Mouse (Mus musculus): ENCODE measurements at regions not wholly inside any gene's neighbourhood (a gene's known extent, or its start where the extent isn't known, plus 50 kb on each side); places are given as distances from the start of the nearest gene placed in this dataset.
A peak's percentile ranks its signal among the peaks of the same experiment; 100 is the strongest.

DNA sequence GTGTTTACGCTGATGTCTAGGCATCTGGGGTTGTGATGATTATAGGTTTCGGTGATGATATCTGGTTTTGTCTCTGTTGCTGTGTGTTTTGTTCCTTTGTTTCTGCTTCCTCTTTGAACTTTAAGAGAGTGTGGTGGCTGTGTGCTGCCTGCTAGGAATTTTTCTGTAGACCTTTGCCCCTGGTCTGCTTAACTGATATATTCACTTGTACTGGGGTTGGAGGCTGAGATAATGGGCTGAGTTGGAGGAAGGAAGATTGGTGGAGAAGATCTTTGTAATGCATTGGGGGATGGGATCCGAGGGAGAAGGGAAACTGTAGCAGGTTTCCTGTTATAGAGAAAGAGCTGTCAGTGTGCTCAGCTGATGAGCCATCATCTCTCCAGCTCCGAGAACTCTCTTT is 55.8 kb downstream of the Mid1ip1 start:
- ATAC-seq (ENCODE audit: low read depth) (no peak), DNase-seq (ENCODE audit: low spot score) (no peak)
- H3K27me3 ChIP-seq (replicated peaks; ENCODE audit: control insufficient read depth, insufficient read depth, low read length), result 0 out of 2 replicates have a peak, but pooled peaks cover 6% of the 10 kb centered on the region
- no peak overlapping the region for H3K4me3 ChIP-seq (ENCODE audit: low read depth, low read length)
- H3K36me3 ChIP-seq (ENCODE audit: control insufficient read depth, insufficient read depth, low read length), result no peaks in the 10 kb centered on the region
- no peak overlapping the region for H3K27ac ChIP-seq (replicated peaks; ENCODE audit: low read depth, low read length)
- 64% methylated on average over 4 of the region's 4 CpGs for WGBS
- H3K4me2 ChIP-seq (ENCODE audit: low read depth, low read length), result no peak overlapping the region
- H3K9ac ChIP-seq (ENCODE audit: low read depth, low read length), result no peak overlapping the region
- H3K9me3 ChIP-seq (ENCODE audit: control insufficient read depth, low read length), result no peaks in the 10 kb centered on the region
- H3K4me1 ChIP-seq (ENCODE audit: control insufficient read depth, insufficient read depth, low read length), result no peaks in the 10 kb centered on the region

DNA sequence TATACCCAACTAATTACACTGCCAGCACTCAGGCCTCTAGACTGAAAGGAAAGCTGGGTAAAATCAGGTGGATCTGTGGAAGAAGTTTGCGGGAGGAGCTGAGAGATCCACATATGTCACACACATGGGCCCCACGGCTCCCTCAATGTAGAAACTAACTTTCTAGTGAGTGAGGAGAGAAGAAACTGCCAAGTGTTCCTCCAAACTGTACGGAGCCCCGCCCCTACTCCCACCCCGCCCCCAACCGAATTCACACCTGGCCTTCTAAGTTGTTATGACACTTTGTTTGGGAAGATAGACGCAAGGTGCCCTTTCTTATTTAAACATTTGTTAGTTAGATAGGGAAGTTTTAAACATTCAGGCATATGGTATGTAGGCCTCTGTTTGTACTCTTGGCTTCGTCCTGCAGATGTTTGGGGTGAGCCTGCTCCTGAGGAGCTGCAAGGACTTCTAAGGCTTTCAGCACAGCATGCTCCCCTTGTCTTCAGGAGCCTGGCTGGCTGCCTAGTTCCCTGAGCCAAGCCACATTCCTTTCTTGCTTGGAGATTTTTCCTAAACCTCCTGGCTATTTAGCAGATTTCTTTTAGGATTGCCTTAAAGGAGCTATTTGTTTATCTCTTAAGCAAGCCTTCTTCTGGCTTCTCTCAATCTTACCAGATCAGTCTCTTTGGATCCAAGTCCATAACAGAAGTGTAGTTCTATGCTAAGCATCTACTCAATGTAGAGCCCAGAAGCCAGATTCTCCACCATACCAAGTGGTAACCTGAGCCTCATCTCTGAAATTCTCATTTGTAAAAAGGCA is 61.1 kb downstream of the Mid1ip1 start:
- H3K4me1 ChIP-seq (ENCODE audit: control insufficient read depth, insufficient read depth, low read length), result peaks cover 10% of the 10 kb centered on the region; the same call in 1 of the 2 replicates
- no peaks in the 10 kb centered on the region for H3K9me3 ChIP-seq (ENCODE audit: control insufficient read depth, low read length)
- peak; percentile 87 for DNase-seq (ENCODE audit: low spot score)
- no peaks in the 10 kb centered on the region for H3K36me3 ChIP-seq (ENCODE audit: control insufficient read depth, insufficient read depth, low read length)
- no peak overlapping the region for H3K9ac ChIP-seq (ENCODE audit: low read depth, low read length)
- peak; percentile 82; the same call in 1 of the 2 replicates for ATAC-seq (ENCODE audit: low read depth)
- 40% methylated on average over 8 of the region's 8 CpGs for WGBS
- H3K4me2 ChIP-seq (ENCODE audit: low read depth, low read length), result no peak overlapping the region
- H3K27me3 ChIP-seq (replicated peaks; ENCODE audit: control insufficient read depth, insufficient read depth, low read length), result no peaks in the 10 kb centered on the region; the same call in 1 of the 2 replicates
- no peak overlapping the region for H3K4me3 ChIP-seq (ENCODE audit: low read depth, low read length)
- peak overlapping the region; percentile 70 for H3K27ac ChIP-seq (replicated peaks; ENCODE audit: low read depth, low read length)

DNA sequence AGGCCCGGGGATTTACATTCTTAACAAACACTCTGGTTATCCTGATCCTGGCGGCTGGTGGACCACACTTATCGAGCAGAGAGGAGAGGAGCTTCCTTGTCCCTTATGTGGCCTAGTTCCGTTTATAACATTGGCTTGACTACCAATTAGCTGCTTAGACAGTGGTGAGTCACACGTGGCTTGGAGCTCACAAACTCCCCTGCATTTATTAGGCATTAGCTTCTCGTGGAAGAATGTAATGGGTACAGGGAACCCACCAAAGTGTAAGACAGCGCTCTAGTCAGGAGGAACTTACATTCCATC is 61.7 kb downstream of the Mid1ip1 start:
- WGBS, result 33% methylated on average over 7 of the region's 7 CpGs
- Histone ChIP-seq H3K27me3 (replicated peaks; ENCODE audit: control insufficient read depth, insufficient read depth, low read length) (no peaks in the 10 kb centered on the region; the same call in 1 of the 2 replicates), H3K4me2 (ENCODE audit: low read depth, low read length) (no peak overlapping the region), H3K27ac (replicated peaks; ENCODE audit: low read depth, low read length) (peak overlapping the region; percentile 70), H3K36me3 (ENCODE audit: control insufficient read depth, insufficient read depth, low read length) (no peaks in the 10 kb centered on the region), H3K9ac (ENCODE audit: low read depth, low read length) (no peak overlapping the region), H3K4me3 (ENCODE audit: low read depth, low read length) (no peak overlapping the region), H3K9me3 (ENCODE audit: control insufficient read depth, low read length) (no peaks in the 10 kb centered on the region), H3K4me1 (ENCODE audit: control insufficient read depth, insufficient read depth, low read length) (peaks cover 10% of the 10 kb centered on the region; the same call in 1 of the 2 replicates)
- ATAC-seq (ENCODE audit: low read depth) (no peak), DNase-seq (ENCODE audit: low spot score) (no peak)

DNA sequence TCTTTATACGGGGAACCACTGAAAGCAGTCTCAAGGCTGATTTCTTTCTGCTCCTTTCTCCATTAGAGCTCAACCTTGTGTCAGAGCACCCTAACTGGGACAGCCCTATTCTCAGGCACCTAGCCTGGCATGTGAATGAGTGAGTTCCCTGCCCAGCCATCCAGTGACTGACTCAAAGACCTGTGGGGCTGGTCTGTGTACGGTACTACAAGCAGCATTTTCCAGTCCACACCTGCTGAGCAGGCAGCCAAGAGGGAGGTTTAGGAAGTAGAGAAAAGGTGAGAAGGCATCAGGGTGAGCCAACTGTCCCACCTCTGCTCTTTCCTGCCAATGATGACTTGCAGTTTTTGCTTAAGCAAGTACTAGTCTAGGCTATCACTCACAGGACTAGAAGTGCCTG is 63.2 kb downstream of the Mid1ip1 start:
- 75% methylated on average over 2 of the region's 2 CpGs for WGBS
- H3K36me3 ChIP-seq (ENCODE audit: control insufficient read depth, insufficient read depth, low read length), result no peaks in the 10 kb centered on the region
- no peak overlapping the region for H3K9ac ChIP-seq (ENCODE audit: low read depth, low read length)
- no peak overlapping the region for H3K27ac ChIP-seq (replicated peaks; ENCODE audit: low read depth, low read length)
- ATAC-seq (ENCODE audit: low read depth), result no peak
- H3K9me3 ChIP-seq (ENCODE audit: control insufficient read depth, low read length), result no peaks in the 10 kb centered on the region
- H3K4me2 ChIP-seq (ENCODE audit: low read depth, low read length), result no peak overlapping the region
- no peak for DNase-seq (ENCODE audit: low spot score)
- no peak overlapping the region for H3K4me3 ChIP-seq (ENCODE audit: low read depth, low read length)
- no peaks in the 10 kb centered on the region; the same call in 1 of the 2 replicates for H3K27me3 ChIP-seq (replicated peaks; ENCODE audit: control insufficient read depth, insufficient read depth, low read length)
- H3K4me1 ChIP-seq (ENCODE audit: control insufficient read depth, insufficient read depth, low read length), result peaks cover 10% of the 10 kb centered on the region; the same call in 1 of the 2 replicates

DNA sequence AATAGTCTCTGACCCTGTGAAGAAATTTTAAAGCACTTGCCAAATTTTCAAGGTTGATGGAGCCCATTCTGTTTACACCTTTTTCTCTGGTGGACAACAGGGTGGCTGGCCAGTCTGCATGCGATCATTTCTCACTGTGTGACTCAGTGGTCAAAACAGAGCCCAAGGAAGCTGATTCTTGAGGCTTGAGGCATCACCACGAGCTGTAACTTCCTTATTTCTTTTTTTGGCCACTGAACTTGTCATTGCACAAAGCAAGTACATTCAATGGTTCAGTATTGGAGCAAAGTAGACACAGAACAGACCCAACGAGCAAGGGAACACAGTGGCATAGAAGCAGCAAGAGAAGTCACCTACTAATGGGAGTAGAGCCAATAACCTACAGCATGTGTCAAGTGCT is 71.5 kb downstream of the Mid1ip1 start:
- ATAC-seq (ENCODE audit: low read depth) (no peak), DNase-seq (ENCODE audit: low spot score) (no peak)
- no peak overlapping the region for H3K4me3 ChIP-seq (ENCODE audit: low read depth, low read length)
- H3K4me2 ChIP-seq (ENCODE audit: low read depth, low read length), result no peak overlapping the region
- no peaks in the 10 kb centered on the region for H3K36me3 ChIP-seq (ENCODE audit: control insufficient read depth, insufficient read depth, low read length)
- 0 out of 2 replicates have a peak, but pooled peaks cover 5% of the 10 kb centered on the region for H3K9me3 ChIP-seq (ENCODE audit: control insufficient read depth, low read length)
- 70% methylated on average over 3 of the region's 3 CpGs for whole genome bisulfite sequencing
- H3K27me3 ChIP-seq (replicated peaks; ENCODE audit: control insufficient read depth, insufficient read depth, low read length), result no peaks in the 10 kb centered on the region
- no peaks in the 10 kb centered on the region for H3K4me1 ChIP-seq (ENCODE audit: control insufficient read depth, insufficient read depth, low read length)
- H3K27ac ChIP-seq (replicated peaks; ENCODE audit: low read depth, low read length), result no peak overlapping the region
- H3K9ac ChIP-seq (ENCODE audit: low read depth, low read length), result no peak overlapping the region

DNA sequence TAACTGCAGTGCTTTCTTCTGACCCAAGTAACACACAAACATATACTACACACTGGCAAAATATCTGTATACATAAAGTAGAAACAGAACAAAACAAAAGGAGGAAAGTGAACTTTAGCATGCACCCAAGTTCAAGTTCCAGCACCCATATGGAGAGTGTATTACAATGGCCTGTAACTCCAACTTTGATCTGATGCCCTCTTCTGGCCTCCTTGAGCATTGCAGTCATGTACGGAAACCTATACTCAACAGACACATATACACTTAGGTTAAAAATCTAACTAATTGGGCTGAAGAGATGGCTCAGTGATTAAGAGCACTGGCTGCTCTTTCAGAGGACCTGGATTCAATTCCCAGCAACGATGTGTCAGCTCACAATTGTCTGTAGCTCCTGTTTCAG is 72.2 kb downstream of the Mid1ip1 start:
- Histone ChIP-seq H3K4me3 (ENCODE audit: low read depth, low read length) (no peak overlapping the region), H3K27me3 (replicated peaks; ENCODE audit: control insufficient read depth, insufficient read depth, low read length) (no peaks in the 10 kb centered on the region), H3K36me3 (ENCODE audit: control insufficient read depth, insufficient read depth, low read length) (no peaks in the 10 kb centered on the region), H3K4me2 (ENCODE audit: low read depth, low read length) (no peak overlapping the region), H3K4me1 (ENCODE audit: control insufficient read depth, insufficient read depth, low read length) (no peaks in the 10 kb centered on the region), H3K27ac (replicated peaks; ENCODE audit: low read depth, low read length) (no peak overlapping the region), H3K9ac (ENCODE audit: low read depth, low read length) (no peak overlapping the region), H3K9me3 (ENCODE audit: control insufficient read depth, low read length) (0 out of 2 replicates have a peak, but pooled peaks cover 5% of the 10 kb centered on the region)
- ATAC-seq (ENCODE audit: low read depth) (no peak), DNase-seq (ENCODE audit: low spot score) (no peak)
- WGBS, result 84% methylated on average over 2 of the region's 2 CpGs

DNA sequence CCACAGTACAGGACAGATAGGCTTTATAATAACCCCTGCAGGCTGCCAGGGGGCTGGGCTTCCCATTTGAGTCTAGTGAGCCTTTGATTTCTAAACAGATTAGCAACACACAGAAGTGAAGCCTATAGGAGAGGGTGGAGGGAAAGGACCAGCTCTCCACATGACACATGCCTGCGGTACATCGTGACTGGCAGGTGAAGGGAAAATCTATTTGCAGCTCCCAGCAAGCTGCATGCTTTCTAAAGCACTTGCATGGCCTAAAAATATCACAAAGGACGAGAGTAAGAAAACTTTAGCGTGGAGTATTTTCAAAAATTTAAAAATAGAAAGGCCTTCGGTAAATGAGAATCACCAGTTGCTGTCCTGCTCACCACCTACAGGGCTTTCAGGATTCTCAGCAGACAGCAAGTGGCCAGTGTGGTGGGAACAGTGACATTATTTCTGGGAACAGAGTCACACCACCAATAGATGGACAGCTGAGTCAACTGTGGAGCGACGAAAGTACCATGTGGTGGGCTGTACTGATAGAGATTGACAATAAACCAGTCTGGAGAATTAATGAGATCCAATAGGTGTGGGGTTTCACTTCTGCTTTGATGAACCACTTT is 105.6 kb downstream of the Mid1ip1 start:
- DNase-seq (ENCODE audit: low spot score) (no peak), ATAC-seq (ENCODE audit: low read depth) (no peak)
- Histone ChIP-seq H3K4me2 (ENCODE audit: low read depth, low read length) (no peak overlapping the region), H3K9me3 (ENCODE audit: control insufficient read depth, low read length) (no peaks in the 10 kb centered on the region), H3K27ac (replicated peaks; ENCODE audit: low read depth, low read length) (no peak overlapping the region), H3K36me3 (ENCODE audit: control insufficient read depth, insufficient read depth, low read length) (no peaks in the 10 kb centered on the region), H3K4me3 (ENCODE audit: low read depth, low read length) (no peak overlapping the region), H3K4me1 (ENCODE audit: control insufficient read depth, insufficient read depth, low read length) (no peaks in the 10 kb centered on the region), H3K9ac (ENCODE audit: low read depth, low read length) (no peak overlapping the region), H3K27me3 (replicated peaks; ENCODE audit: control insufficient read depth, insufficient read depth, low read length) (no peaks in the 10 kb centered on the region)
- 66% methylated on average over 7 of the region's 7 CpGs for whole genome bisulfite sequencing

DNA sequence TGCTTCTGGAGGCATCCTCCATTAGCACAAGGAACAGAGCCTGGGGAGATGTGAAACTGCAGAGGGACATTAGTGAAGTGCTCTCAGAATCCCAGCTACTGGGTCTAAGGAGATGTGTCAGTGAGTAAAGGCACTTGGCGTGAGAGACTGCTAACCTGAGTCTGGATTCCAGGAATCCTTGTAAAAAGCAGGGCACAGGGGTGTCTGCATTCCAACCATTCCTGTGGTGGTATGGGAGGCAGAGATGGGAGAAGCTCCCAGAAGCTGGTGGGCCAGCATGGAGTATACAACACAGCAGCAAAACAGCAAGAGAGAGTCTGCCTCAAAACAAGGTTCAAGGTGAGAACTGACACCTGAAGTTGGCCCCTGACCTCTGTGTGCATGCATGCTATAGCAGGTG is 118.9 kb downstream of the Mid1ip1 start:
- no peak for ATAC-seq (ENCODE audit: low read depth)
- Histone ChIP-seq H3K27ac (replicated peaks; ENCODE audit: low read depth, low read length) (no peak overlapping the region), H3K4me3 (ENCODE audit: low read depth, low read length) (no peak overlapping the region), H3K9me3 (ENCODE audit: control insufficient read depth, low read length) (no peaks in the 10 kb centered on the region), H3K4me1 (ENCODE audit: control insufficient read depth, insufficient read depth, low read length) (no peaks in the 10 kb centered on the region), H3K9ac (ENCODE audit: low read depth, low read length) (no peak overlapping the region), H3K27me3 (replicated peaks; ENCODE audit: control insufficient read depth, insufficient read depth, low read length) (no peaks in the 10 kb centered on the region), H3K4me2 (ENCODE audit: low read depth, low read length) (no peak overlapping the region), H3K36me3 (ENCODE audit: control insufficient read depth, insufficient read depth, low read length) (no peaks in the 10 kb centered on the region)
- WGBS, result 56% methylated on average over 1 of the region's 1 CpGs
- no peak for DNase-seq (ENCODE audit: low spot score)

DNA sequence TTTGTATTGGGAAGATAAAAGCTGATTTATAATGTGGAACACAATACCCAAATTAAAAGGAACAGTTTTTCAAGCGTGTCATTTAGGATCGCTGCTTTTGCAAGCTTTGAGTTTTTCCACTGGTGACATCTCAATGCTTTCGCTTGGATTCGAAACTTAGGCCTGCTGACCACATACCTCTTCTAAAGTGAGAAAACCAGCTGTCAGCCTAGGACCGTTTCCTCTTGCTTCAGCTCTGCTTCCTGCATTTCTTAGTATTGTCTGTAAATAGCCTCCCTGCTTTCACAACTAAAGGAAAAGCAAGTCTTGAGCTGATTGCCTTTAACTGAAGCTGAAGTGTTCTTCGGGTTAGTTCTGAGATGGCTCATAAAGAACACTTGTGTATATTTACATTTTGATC is 142.3 kb downstream of the Mid1ip1 start:
- Histone ChIP-seq H3K4me2 (ENCODE audit: low read depth, low read length) (no peak overlapping the region), H3K27ac (replicated peaks; ENCODE audit: low read depth, low read length) (no peak overlapping the region)

More for the DNA sequence above, 142.3 kb downstream of the Mid1ip1 start:
- Histone ChIP-seq H3K9me3 (ENCODE audit: control insufficient read depth, low read length) (no peaks in the 10 kb centered on the region), H3K9ac (ENCODE audit: low read depth, low read length) (no peak overlapping the region), H3K4me1 (ENCODE audit: control insufficient read depth, insufficient read depth, low read length) (no peaks in the 10 kb centered on the region), H3K4me3 (ENCODE audit: low read depth, low read length) (no peak overlapping the region), H3K27me3 (replicated peaks; ENCODE audit: control insufficient read depth, insufficient read depth, low read length) (no peaks in the 10 kb centered on the region; the same call in 1 of the 2 replicates), H3K36me3 (ENCODE audit: control insufficient read depth, insufficient read depth, low read length) (no peaks in the 10 kb centered on the region)
- ATAC-seq (ENCODE audit: low read depth) (no peak), DNase-seq (ENCODE audit: low spot score) (no peak)
- 69% methylated on average over 6 of the region's 6 CpGs for WGBS

Data from embryonic facial prominence, embryonic 14.5 days (tissue).